Mouse (Mus musculus) left cerebral cortex, postnatal 4 days (tissue): Measurements from ENCODE around the gene Sec1. TPM values are rescaled to one million over a fixed set of nuclear protein-coding genes. Genes with fewer than 3 reads are reported as not detected.
A peak's percentile ranks its signal among the peaks of the same experiment; 100 is the strongest.

Source experiments
- DNase-seq: peaks from one replicate; pipeline ENCODE4 v3.0.0-alpha.2; 2022
- intact Hi-C: fragments of 180-260 bp; cut with DNase I; formaldehyde crosslinking; loops from one replicate; pipeline ENCODE4 v1.15.1; 2025
- total RNA-seq, 2 experiments: library from RNA; stranded (reverse); gene quantifications; 2 replicates each; pipeline ENCODE4 v1.2.3; 2021

Sec1 gene
- total RNA-seq, 2 experiments from 2014 or later, result 0.18 to 0.20 TPM

DNA sequence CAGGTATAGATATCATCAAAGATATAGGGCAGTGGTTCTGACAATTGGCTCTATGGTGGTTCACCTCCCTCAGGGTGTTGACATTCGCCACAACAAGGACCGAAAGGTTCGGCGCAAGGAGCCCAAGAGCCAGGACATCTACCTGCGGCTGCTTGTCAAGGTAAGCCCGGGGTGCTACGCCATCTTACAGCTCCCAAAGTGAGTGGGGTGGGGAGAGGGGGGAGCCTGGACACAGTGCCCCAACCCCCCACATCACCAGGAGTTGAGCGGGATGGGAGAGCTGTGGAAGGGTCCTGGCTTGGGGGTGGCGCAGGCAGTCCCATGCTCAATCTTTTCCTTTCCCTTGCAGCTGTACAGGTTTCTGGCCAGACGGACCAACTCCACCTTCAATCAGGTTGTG, 25.0 kb upstream of the Sec1 start:
- DNase-seq, result no peak
- intact Hi-C loops, result no loop called here

DNA sequence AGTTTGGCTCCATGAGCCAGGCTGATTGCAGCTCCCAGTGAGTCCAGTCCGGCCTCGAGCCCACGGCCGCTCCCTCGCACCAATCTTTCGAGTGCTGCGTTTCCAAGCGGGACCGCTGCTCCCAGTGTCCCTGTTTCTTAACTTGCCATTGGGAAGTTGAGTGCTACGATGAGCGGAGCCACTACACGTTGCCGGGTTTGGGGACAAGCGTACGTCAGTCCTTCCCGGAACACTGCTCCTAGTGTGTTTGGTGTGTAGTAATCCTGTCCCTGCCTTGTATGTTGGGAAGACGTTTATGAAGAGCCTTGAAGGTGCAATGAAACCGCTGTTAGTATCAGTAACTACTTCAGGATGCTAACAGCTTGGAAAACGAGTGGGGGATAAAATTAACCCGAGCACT, 24.1 kb upstream of the Sec1 start:
- no peak for DNase-seq
- intact Hi-C loops, result no loop called here

DNA sequence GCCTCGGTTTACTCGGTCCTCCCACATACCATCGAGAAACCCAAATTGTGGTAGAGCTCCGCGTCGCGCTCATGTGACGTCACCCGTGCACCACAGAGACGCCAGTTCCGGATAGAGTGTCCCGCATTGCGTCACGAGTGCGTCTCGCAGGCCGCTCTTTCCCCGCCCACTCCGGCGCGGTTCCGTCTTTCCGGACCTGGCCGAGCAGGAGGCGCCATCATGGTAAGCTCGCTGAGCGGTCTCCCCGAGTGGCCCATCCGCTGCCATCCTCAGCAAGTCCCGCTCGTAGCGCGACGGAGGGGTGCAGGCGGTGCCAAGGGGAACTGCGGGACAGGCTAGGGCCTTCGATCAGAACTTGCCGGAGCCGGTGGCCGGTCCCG, 23.7 kb upstream of the Sec1 start, which contains the start of gene Sphk2:
Gene Sphk2 (minus strand): TSS at position 85 of the 380 bp plus-strand sequence.
- peak; percentile 99 for DNase-seq
- intact Hi-C loops, result no loop called here

GRCm38 (mm10) chr7:45716952-45717917, 23.0 kb upstream of the Sec1 start:
- intact Hi-C loops, result no loop called here
- no peak for DNase-seq

DNA sequence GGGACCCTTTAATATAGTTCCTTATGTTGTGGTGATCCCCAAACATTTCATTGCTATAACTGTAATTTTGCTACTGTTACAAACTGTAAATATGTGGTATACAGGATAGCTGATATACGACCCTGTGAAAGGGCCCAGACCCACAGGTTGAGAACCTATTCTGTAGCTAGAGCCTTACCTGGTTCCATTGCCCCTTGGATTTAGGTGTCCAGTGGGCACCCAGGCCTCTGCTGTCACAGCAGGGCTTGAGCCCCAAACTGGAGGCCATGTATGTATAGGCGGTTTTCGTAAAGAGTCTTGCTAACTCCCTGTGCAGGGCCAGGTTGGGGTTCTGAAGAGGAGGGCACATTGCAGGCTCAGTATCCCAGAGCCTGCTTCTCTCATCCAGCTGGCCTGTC, 22.3 kb upstream of the Sec1 start:
- intact Hi-C loops, result no loop called here
- DNase-seq, result no peak

- DNase-seq, result no peak
- intact Hi-C loops, result no loop called here
These were observed 21.7 kb upstream of the Sec1 start for GRCm38 (mm10) chr7:45715741-45716459.

DNA sequence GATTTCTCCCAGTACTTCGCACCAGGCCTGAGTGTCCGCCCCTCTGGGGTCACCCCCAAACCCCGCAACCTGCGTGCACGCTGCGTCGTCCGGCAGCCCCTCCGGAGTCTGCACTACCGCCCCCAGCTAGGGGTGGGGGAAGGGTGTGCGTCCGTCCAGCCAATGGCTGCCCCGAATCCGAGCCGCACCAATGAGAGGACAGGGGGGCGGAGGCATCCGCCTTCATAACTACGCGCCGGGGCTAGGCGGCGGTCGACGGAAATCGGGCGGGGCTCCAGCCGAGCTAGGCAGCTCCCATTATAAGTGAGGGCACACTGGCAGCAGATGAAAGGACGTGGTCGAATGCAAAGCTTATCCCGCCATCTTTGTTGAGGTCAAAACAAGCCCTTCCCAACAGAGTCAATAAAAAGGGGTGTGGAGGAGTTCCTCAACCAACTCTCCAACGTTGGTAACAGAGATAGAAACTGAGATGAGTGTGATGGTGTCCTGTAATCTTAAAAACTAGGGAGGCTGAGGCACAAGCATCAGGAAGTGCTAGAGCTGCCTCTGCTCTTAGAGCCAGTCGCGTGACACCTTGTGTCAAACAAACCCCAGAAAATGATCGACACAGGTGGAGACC, 21.0 kb upstream of the Sec1 start, which contains the start of gene Rpl18:
Gene Rpl18 (plus strand): TSS at position 368 of the 619 bp plus-strand sequence.
- peak; percentile 99 for DNase-seq
- intact Hi-C loops, result no loop called here

GRCm38 (mm10) chr7:45714630-45715089, 20.5 kb upstream of the Sec1 start:
- DNase-seq, result no peak
- intact Hi-C loops, result no loop called here

DNA sequence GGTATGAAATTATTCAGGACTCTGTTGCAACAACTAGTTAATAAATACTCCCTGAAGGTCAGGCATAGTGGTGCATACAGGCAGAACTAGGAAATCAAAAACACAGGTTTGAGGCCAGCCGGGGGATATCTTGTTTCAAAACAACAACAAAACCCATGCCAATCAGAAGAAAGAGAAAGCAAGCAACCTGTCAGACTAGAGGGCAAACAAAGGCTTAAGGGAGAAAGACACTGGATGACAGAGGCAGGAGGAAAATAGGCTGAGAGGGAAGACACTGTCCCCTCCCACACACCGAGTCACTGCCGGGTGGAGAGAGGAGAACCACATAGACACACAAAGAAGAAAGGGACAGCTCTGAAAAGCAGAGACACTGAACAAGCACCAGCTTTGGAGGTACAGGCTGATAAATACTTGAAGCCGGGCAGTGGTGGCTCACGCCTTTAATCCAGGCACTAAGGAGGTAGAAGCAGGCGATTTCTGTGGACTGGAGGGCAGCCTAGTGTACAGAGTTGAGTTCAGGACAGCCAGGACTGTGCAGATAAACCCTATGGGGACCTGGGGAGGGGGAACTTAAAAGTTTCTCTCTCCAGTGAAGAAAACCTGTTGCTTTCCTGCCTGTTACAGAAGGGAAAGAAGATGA, 19.8 kb upstream of the Sec1 start:
- DNase-seq, result no peak
- intact Hi-C loops, result no loop called here

DNA sequence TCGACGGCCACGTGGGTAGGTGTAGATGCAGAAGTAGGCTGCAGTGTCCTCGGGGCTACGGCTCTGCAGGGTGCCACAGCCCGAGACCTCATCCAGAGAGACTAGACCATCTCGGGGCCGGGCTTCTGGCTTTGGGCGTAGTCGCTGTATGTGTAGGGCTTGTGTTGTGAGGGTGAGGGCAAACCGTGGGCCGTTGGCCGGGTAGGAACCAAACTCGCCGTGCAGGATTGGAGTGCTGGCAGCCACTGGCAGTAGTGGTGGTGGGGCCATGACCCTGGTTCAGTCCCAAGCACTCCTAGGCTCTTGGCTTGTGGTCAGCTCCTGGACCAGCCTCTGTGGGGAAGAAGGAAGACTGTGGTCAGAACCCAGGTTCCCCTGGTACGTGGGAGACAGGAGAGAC, 19.2 kb upstream of the Sec1 start:
- intact Hi-C loops, result no loop called here
- no peak for DNase-seq

- intact Hi-C loops, result no loop called here
- no peak for DNase-seq
These were observed 18.0 kb upstream of the Sec1 start for GRCm38 (mm10) chr7:45712022-45712757.

DNA sequence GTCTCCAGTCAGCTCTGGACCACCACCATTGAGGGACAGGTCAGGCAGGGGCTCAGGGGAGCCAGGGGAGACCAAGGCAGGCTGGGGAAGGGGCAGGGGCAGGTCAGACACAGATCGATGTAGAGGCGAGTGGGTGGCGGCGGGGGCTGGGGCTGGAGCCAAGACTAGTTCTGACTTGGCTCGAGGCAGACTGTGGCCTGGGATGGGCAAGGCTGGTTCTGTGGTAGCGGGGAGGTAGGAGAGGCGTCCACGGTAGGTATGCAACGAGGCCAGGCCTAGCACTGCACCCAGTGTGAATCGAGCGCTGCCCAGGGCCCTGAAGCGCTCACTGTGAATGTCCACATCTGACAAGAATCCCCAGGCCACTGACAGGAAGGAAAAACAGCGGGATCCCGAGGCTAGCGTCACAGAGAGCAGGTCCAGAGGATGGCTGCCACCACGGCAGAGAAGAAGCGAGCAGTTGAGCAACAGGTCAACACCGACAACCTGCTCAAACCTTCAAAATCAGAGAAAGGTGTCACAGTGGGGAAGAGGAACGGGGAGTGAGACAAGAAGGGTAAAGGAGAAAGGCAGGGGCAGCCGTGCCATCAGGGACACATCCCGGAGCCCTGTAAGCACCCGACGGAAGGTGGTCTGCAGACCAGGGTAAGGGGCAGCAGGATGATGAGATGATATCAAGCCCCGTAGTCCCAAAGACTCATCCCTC, 17.3 kb upstream of the Sec1 start:
- no peak for DNase-seq

DNA sequence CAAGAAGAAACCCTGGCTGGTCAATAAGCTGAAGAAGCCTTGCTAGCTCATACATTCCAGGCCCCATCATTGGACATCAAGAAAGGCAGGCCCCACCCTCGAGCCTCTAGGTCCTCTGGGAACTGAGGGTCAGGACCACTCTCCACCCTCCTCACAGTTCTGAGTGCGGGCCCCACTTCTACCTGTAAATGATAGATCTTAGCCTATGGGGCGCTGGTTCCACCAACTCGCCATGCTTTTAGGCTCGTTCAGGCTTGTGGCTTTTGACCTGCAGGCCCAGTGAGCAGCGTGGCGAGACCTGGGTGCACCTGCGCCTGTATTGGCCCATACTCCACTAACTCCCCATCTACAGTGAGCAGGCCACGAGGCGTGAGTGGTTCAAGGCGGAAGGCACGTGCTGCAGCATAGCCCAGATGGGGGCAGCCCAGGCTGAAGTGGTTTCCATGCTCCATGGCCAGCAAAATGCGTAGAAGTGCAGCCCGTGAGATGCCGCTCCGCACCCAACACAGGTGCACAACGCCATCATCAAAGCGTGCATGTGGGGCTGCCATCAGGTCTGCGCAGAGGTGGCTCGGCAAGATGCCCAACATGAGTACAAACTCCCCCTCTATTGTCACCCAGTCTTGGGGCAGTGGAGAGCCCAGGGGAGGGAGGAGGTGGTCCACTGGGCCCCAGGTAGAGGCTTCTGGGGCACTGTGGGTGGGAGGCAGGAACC, 16.4 kb upstream of the Sec1 start:
- intact Hi-C loops, result no loop called here
- no peak for DNase-seq

More for the DNA sequence above, 17.3 kb upstream of the Sec1 start:
- intact Hi-C loops, result no loop called here

DNA sequence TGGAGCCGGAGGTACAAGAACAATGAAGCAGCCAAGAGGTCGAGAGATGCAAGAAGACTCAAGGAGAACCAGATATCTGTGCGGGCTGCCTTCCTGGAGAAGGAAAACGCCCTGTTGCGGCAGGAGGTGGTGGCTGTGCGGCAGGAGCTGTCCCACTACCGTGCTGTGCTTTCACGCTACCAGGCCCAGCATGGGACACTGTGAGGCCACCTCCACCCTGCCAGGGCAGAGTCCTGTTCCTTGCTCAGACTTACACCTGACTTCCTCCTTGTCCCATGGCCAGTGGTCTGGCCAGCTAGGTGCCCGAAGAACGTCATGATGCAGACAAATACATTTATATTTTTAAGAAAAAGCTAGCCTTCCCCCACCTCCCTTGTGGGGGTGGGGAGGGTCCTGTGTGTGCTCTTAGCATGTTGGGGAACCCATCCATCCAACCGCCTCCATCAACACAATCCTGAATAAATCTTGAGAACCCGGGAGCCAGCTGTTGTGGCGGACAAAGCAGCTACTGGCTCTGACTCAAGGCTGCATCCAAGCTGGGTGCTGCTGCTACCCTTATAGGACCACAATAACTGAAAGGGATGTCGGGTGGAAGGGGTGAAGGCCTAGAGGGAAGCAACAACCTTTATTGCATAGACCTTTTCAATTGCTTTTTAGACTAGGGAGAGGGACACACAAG, 15.6 kb upstream of the Sec1 start:
- no peak for DNase-seq
- intact Hi-C loops, result no loop called here

- no peak for DNase-seq
- intact Hi-C loops, result no loop called here
These were observed 14.8 kb upstream of the Sec1 start for GRCm38 (mm10) chr7:45709036-45709435.

- DNase-seq, result no peak
- intact Hi-C loops, result no loop called here
These were observed 14.1 kb upstream of the Sec1 start for GRCm38 (mm10) chr7:45708221-45708761.

DNA sequence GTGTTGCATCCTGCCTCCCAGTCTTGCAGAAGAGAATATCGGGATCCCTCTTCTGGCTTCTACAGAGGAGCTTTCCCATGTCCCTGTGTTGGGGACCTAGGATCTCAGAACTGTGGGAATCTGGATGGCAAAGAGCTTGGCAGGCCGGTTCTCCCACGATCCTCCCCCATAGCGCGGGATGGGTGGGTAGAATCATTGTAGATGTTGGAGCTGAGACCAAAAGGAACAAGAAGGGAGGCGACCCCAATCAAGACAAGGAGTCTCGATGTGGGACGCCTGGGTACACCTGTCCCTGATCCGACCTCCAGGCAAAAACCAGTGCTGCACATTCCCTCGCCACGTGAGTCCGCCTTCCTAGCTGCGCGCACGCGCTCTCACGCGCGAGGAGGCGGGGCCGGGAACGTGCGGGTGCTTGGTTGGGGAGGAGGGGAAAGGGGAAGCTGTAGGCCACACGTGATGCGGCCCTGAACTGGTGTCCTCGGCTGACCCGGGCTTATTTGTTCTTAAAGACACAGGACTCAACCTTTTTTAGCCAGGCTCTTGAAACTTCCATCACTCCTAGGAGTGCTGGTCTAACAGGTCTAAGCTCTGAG, 13.3 kb upstream of the Sec1 start:
- intact Hi-C loops, result no loop called here

More for the DNA sequence above, 13.3 kb upstream of the Sec1 start:
- DNase-seq, result peak; percentile 89
